Mouse (Mus musculus) E14TG2a.4 (cell line): ENCODE measurements at regions not wholly inside any gene's neighbourhood (a gene's known extent, or its start where the extent isn't known, plus 50 kb on each side); places are given as distances from the start of the nearest gene placed in this dataset.

Experiments used
- CTCF ChIP-seq: conservative IDR thresholded peaks from 2 replicates; pipeline ENCODE4 v1.5.1; 2014; ENCODE audit warnings: low read length
- POU5F1 ChIP-seq: IDR thresholded peaks from 2 replicates; pipeline ENCODE4 v1.6.1; 2014; ENCODE audit warnings: low read length, borderline replicate concordance

DNA sequence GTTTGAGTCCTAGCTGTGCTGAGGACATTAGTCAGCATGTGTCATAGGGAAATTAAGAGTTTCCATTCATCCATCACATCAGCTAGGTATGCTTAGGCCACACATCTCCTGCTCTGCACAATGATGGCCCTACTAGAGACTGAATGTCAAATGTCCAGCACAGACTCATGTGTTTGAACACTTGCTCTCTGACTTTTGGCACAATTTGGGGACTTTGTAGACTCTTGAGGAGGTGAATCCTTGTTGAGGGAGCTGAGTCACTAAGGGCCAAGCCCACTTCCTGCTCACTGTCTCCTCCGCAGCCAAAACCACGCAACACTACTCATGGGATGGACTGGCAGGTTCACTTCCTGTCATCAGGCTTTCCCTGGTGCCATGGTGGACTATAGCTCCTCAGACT, 308.2 kb downstream of the Sorl1 start:
- TF ChIP-seq CTCF (no peak), POU5F1 (no peak)
